9 mouse cellular contexts compared by ENCODE assay signal in the genomic region with DNA sequence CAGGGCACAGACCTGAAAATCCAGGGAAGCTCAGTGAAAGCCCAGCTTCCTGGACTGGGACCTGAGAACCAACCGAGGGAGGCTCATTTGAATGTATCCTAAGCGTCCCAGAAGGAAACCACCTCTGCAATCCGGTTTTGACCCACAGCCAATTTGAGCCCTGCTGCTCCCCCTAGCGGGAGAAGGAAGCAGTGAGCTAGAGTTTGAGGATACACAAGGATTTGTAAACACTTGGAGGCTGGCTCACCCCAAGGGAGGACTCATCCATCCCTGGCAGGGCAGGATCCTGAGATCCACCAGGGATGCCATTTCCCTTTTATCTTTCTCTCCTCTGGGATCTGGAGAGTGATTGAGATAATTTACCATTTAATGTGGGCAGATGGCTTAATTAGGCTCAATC. TPM values are rescaled to one million over a fixed set of nuclear protein-coding genes. Genes with fewer than 3 reads are reported as not detected.
DNase-seq lines count a peak whose midpoint lies in the region; ATAC-seq and TF ChIP-seq lines count a peak whose summit lies in the region.
"Had no signal": no experiment of that assay in that cellular context is flagged by ENCODE, and none has a peak within 500 bp of the region (broad histone marks: within the 10 kb centered on the region; RNA-seq: fewer than 3 reads in every experiment).

No protein-coding gene starts in this region.

- TF ChIP-seq POLR2A in liver, adult 2 months (IDR thresholded peaks at IDR 0.05; ENCODE audit: extremely low read depth, insufficient read depth, low read length): no peak

- no peaks in the 10 kb centered on the region for H3K36me3 ChIP-seq in forebrain, embryonic 14.5 days (ENCODE audit: control insufficient read depth, insufficient read depth, low read length)
- H3K36me3 ChIP-seq in hindbrain, embryonic 13.5 days: no peaks in the 10 kb centered on the region
- H3K36me3 ChIP-seq in liver, adult 2 months (ENCODE audit: control insufficient read depth, insufficient read depth, low read length): no peaks in the 10 kb centered on the region
- H3K36me3 ChIP-seq: heart, embryonic 15.5 days had no signal

- 0% methylated on average over 4 of the region's 4 CpGs for WGBS in forebrain, embryonic 14.5 days
- WGBS in hindbrain, embryonic 13.5 days: 6% methylated on average over 4 of the region's 4 CpGs
- 6% methylated on average over 4 of the region's 4 CpGs for WGBS in liver, adult 2 months

- no peak overlapping the region for H3K4me3 ChIP-seq in forebrain, embryonic 14.5 days (ENCODE audit: low read depth, low read length)
- no peak overlapping the region for H3K4me3 ChIP-seq in hindbrain, embryonic 13.5 days
- no peak overlapping the region for H3K4me3 ChIP-seq in liver, adult 2 months (ENCODE audit: insufficient read depth, low read depth, low read length)
- H3K4me3 ChIP-seq: heart, embryonic 15.5 days had no signal

- DNase-seq in urinary bladder, adult 18-20 months (ENCODE audit: low spot score in 2 of 2): peak; percentile 37 to 43
- no peak for DNase-seq in urinary bladder, postnatal 10 days (ENCODE audit: low spot score)
- peak; percentile 28 for DNase-seq in c-Kit-negative CD71-positive TER-119-positive erythroid progenitor cells, embryonic 14.5 days (ENCODE audit: low read depth, low spot score)
- peak; percentile 64 for DNase-seq in forebrain, embryonic 14.5 days (ENCODE audit: low spot score)
- DNase-seq in liver, adult 2 months (ENCODE audit: extremely low read depth, low read depth, low spot score): peak; percentile 50
- peak; percentile 36 for DNase-seq in ovary, postnatal 10 days (ENCODE audit: low spot score)
- DNase-seq in thymus, postnatal 14 days: peak; percentile 63

- H3K4me1 ChIP-seq in forebrain, embryonic 14.5 days (ENCODE audit: control insufficient read depth, insufficient read depth, low read length): no peaks in the 10 kb centered on the region
- H3K4me1 ChIP-seq in hindbrain, embryonic 13.5 days (replicated peaks): peaks cover 31% of the 10 kb centered on the region
- H3K4me1 ChIP-seq in liver, adult 2 months (ENCODE audit: control insufficient read depth, insufficient read depth, low read length): no peaks in the 10 kb centered on the region

- no peaks in the 10 kb centered on the region for H3K79me2 ChIP-seq in liver, adult 2 months (ENCODE audit: control insufficient read depth, insufficient read depth, low read length)

- H3K9ac ChIP-seq in forebrain, embryonic 14.5 days (ENCODE audit: low read length): no peak overlapping the region
- no peak overlapping the region for H3K9ac ChIP-seq in hindbrain, embryonic 13.5 days
- no peak overlapping the region for H3K9ac ChIP-seq in liver, adult 2 months (ENCODE audit: low read depth, low read length)
- H3K9ac ChIP-seq: heart, embryonic 15.5 days had no signal

- no peaks in the 10 kb centered on the region for H3K9me3 ChIP-seq in forebrain, embryonic 14.5 days (replicated peaks; ENCODE audit: control insufficient read depth, low read length)
- H3K9me3 ChIP-seq in hindbrain, embryonic 13.5 days: no peaks in the 10 kb centered on the region
- H3K9me3 ChIP-seq: heart, embryonic 15.5 days had no signal

- no peak overlapping the region for H3K27ac ChIP-seq in forebrain, embryonic 14.5 days (ENCODE audit: low read depth, low read length)
- no peak overlapping the region for H3K27ac ChIP-seq in hindbrain, embryonic 13.5 days
- H3K27ac ChIP-seq in liver, adult 2 months (replicated peaks; ENCODE audit: insufficient read depth, low read depth, low read length): no peak overlapping the region
- H3K27ac ChIP-seq: heart, embryonic 15.5 days had no signal

- no peaks in the 10 kb centered on the region for H3K27me3 ChIP-seq in forebrain, embryonic 14.5 days (replicated peaks; ENCODE audit: control insufficient read depth, insufficient read depth, low read length)
- 0 out of 2 replicates have a peak, but pooled peaks cover 3% of the 10 kb centered on the region for H3K27me3 ChIP-seq in hindbrain, embryonic 13.5 days
- H3K27me3 ChIP-seq in liver, adult 2 months (ENCODE audit: control insufficient read depth, insufficient read depth, low read length): no peaks in the 10 kb centered on the region

- ATAC-seq in forebrain, embryonic 14.5 days: no peak
- peak; percentile 67 for ATAC-seq in hindbrain, embryonic 13.5 days (ENCODE audit: low FRiP score)

- H3K4me2 ChIP-seq in forebrain, embryonic 14.5 days (ENCODE audit: low read length): no peak overlapping the region
- H3K4me2 ChIP-seq in hindbrain, embryonic 13.5 days: no peak overlapping the region
- H3K4me2 ChIP-seq: heart, embryonic 15.5 days had no signal

- TF ChIP-seq CTCF in liver, adult 2 months (IDR thresholded peaks at IDR 0.05; ENCODE audit: low read depth, low read length): peak; percentile 80

RNA-seq across cellular contexts. Expression of gene Rbm15, which starts 45.9 kb away (rescaled TPM):
- polyA plus RNA-seq in forebrain, embryonic 14.5 days (2014; fragmentation: Nextera tagmentation; extraction: Ambion mirVana): 9.1 and 10.2 TPM in 2 replicates
- polyA plus RNA-seq in hindbrain, embryonic 13.5 days (2015; fragmentation: Nextera tagmentation; extraction: Ambion mirVana): 9.1 and 9.5 TPM in 2 replicates
- total RNA-seq in liver, adult 2 months (2014; rRNA removed): 17.2 and 17.7 TPM in 2 replicates
- 4.2 and 4.4 TPM in 2 replicates for polyA plus RNA-seq in liver, adult 2 months (2012; rRNA removed)
